Mouse (Mus musculus) forebrain, postnatal 0 days (tissue): Measurements from ENCODE around the gene Ctla4. TPM values are rescaled to one million over a fixed set of nuclear protein-coding genes. Genes with fewer than 3 reads are reported as not detected.
A peak's percentile ranks its signal among the peaks of the same experiment; 100 is the strongest.

Source experiments
- ATAC-seq: fragments of 200-750 bp; cut with Nextera tagmentation; 2 replicates; pipeline ENCODE4 v1.8.0; 2017; ENCODE audit warnings: mild to moderate bottlenecking, moderate library complexity
- DNase-seq: peaks from one replicate; pipeline ENCODE4 v3.0.0-alpha.2; 2015
- H3K27ac ChIP-seq: fragments of 300-500 bp; sonication (generic); 2 replicates; pipeline ENCODE4 v1.5.1; 2014; ENCODE audit warnings: low read depth, mild to moderate bottlenecking, antibody characterized with exemption, low read length, moderate library complexity, mixed read lengths
- H3K27me3 ChIP-seq: fragments of 300-500 bp; sonication (generic); 2 replicates; pipeline ENCODE4 v1.6.1; 2014; ENCODE audit warnings: mild to moderate bottlenecking, low read length, mixed read lengths; ENCODE audit not compliant: insufficient read depth
- H3K36me3 ChIP-seq: fragments of 300-500 bp; sonication (generic); 2 replicates; pipeline ENCODE4 v1.6.1; 2014; ENCODE audit warnings: mild to moderate bottlenecking, moderate library complexity; ENCODE audit not compliant: insufficient read depth
- H3K4me1 ChIP-seq: fragments of 300-500 bp; sonication (generic); 2 replicates; pipeline ENCODE4 v1.6.1; 2014; ENCODE audit warnings: antibody characterized with exemption; ENCODE audit not compliant: insufficient read depth
- H3K4me2 ChIP-seq: fragments of 300-500 bp; sonication (generic); 2 replicates; pipeline ENCODE4 v1.6.1; 2014; ENCODE audit warnings: low read depth, mild to moderate bottlenecking, moderate library complexity
- H3K4me3 ChIP-seq: fragments of 300-500 bp; sonication (generic); 2 replicates; pipeline ENCODE4 v1.5.1; 2014; ENCODE audit warnings: low read depth, low read length, mixed read lengths
- H3K9ac ChIP-seq: fragments of 300-500 bp; sonication (generic); 2 replicates; pipeline ENCODE4 v1.6.1; 2014; ENCODE audit warnings: mild to moderate bottlenecking
- H3K9me3 ChIP-seq: fragments of 300-500 bp; sonication (generic); 2 replicates; pipeline ENCODE4 v1.6.1; 2016; ENCODE audit warnings: low read length
- CTCF ChIP-seq: sonication (generic); IDR thresholded peaks from 2 replicates; pipeline ENCODE4 v1.5.1; 2016; ENCODE audit warnings: antibody characterized with exemption, control low read depth, low read depth
- WGBS: fragments of 180-500 bp; shearing (Covaris S2); extraction: QIAGEN DNeasy Blood & Tissue Kit; methylation state at CpG from one replicate; pipeline ENCODE4 v1.1.7; 2014; 5-methylcytosine and 5-hydroxymethylcytosine counted together
- polyA plus RNA-seq: library from polyadenylated mRNA; unstranded; fragments of >200 nt; fragmentation: Nextera tagmentation; extraction: Ambion mirVana; gene quantifications from 2 replicates; pipeline ENCODE4 v1.2.1, GENCODE M21; 2015
- total RNA-seq: library from RNA; depleted of rRNA; stranded (reverse); fragments of >200 nt; gene quantifications from 2 replicates; pipeline ENCODE4 v1.2.3, GENCODE M21; 2014

Gene Ctla4
- total and polyA plus RNA-seq, 2 experiments from 2014 or later = 0.10 TPM; not detected in 1

DNA sequence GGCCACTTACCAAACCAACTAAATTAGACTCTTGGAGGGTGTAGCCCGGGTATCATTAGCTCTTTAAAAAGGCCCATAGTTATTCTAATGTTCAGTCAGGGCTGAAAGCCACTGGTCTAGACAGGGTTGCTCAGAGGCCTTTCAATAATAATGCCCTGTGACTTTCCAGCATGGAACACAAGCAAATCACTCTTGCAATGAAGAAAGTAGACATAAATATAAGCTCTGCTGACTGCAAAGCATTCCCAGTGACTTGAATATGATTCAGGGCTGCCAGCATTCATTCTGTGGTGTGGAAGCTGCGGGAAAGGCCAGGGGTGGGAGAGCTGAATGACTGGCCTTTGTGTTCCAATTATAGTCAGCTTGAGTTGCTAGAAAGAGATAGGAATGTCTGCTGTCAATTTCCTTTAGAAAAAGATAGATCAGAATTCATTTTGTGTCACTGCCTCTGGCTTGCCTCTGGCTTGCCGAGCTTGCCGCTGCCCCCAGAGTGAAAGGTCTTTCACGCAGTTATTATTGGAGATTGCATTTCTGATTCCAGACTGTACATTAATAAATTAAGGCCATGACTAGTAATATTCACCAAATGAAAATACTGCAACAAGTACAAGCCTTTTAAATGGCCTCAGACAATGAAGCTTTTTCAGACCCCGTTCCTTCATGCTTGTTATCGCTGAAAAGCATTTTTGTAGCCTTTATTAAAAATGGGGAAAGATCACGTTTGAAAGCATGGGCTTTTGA is 35.6 kb upstream of the Ctla4 start:
- Histone ChIP-seq H3K4me3 (no peak overlapping the region), H3K4me2 (no peak overlapping the region), H3K27ac (no peak overlapping the region), H3K9ac (no peak overlapping the region), H3K27me3 (no peaks in the 10 kb centered on the region), H3K4me1 (no peaks in the 10 kb centered on the region; the same call in 1 of the 2 replicates), H3K9me3 (no peaks in the 10 kb centered on the region), H3K36me3 (no peaks in the 10 kb centered on the region)
- ATAC-seq = peak; percentile 67; the same call in 1 of the 2 replicates
- TF ChIP-seq CTCF = no peak
- 12% methylated on average over 8 of the region's 8 CpGs for WGBS
- peak; percentile 31 for DNase-seq

DNA sequence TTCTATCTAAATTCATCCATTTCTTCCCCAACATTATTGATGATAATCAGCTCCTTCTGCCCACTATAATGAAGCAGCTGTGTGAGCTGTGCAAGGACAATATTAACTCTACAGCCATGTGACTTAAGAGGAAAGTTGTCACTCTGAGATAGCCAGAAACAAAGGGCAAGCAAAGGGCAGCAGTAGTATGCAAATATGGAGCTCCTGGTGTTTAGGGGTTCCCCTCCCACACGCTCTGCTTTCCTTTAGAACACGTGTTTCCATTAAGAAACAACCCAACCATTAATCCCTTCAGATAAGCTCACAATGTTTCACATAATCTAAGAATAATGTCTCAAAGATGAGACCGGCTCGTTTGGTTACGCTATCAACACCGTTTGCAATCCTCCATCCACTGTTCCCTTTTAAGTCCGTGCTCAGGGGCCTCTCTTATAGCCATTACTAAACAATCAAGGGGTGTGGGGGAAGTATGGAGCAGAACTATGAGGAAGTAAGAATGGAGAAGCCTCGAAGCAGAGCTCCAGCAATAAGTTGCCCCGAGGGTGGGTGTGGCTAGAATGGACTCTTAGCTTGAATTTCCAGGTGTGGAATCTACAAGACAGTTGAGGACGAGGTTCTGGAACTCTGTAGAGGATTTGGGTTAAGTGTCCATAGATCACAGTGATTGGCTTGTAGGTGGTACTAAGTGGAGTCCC is 34.6 kb upstream of the Ctla4 start:
- DNase-seq (no peak), ATAC-seq (no peak)
- Histone ChIP-seq H3K36me3 (no peaks in the 10 kb centered on the region), H3K4me1 (no peaks in the 10 kb centered on the region; the same call in 1 of the 2 replicates), H3K27me3 (no peaks in the 10 kb centered on the region), H3K27ac (no peak overlapping the region), H3K4me3 (no peak overlapping the region), H3K9ac (no peak overlapping the region), H3K4me2 (no peak overlapping the region), H3K9me3 (no peaks in the 10 kb centered on the region)
- 47% methylated on average over 10 of the region's 10 CpGs for WGBS
- no peak for TF ChIP-seq CTCF

DNA sequence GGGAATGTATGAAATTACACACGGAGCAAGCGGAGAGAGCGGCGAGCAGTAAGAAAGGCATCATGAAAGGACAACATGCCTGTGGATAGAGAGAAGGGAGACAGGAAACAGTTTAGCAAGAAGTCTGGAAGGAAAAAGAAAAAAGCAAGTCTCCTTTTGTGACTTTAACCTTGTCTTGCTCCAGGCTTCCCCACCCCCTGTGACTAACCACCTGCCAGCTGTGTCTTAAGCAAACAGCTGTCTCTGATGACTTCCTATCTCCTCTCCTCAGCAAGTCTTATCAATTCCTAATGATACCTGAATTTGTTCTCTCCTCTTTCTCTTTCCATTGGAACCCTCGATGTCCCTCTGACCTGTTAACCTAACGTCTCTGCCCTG is 34.0 kb upstream of the Ctla4 start:
- 82% methylated on average over 6 of the region's 6 CpGs for WGBS
- no peak for DNase-seq

DNA sequence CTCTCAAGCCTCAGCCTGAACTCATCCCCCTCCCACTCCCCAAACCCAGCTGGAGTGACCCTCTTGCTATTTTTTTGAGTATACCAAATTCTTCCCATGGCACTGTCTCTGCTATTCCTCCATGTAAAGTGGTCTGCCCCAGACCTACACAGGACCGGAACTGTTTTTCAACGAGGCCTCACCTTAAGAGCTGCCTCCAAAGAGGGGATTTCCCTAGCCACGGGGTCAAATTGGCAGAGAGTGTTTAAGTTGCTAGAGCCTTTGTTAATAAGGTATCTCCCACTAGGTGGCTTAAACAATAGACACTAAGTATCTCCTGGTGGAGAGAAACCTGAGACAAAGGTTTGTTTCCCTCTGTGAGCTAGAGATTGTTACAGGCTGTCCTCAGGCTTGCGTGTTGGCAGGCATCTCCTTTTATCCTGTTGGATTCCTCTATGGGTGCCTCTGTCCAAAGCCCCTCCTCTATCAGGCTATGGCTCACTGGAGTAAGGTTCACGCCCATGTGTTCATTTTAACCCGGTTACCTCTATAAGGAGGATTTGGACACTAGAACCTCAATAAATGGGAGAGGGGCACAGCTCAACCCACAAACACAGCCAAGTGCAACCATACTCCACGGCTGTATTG is 33.4 kb upstream of the Ctla4 start:
- H3K9me3 ChIP-seq = no peaks in the 10 kb centered on the region
- no peak overlapping the region for H3K4me2 ChIP-seq
- H3K4me1 ChIP-seq = no peaks in the 10 kb centered on the region; the same call in 1 of the 2 replicates
- no peak overlapping the region for H3K27ac ChIP-seq
- DNase-seq (no peak), ATAC-seq (no peak)
- no peak overlapping the region for H3K9ac ChIP-seq
- no peak for TF ChIP-seq CTCF
- H3K27me3 ChIP-seq = no peaks in the 10 kb centered on the region
- 26% methylated on average over 7 of the region's 7 CpGs for WGBS
- H3K36me3 ChIP-seq = no peaks in the 10 kb centered on the region
- H3K4me3 ChIP-seq = no peak overlapping the region

More for the DNA sequence above, 34.0 kb upstream of the Ctla4 start:
- no peak overlapping the region for H3K4me2 ChIP-seq
- H3K27me3 ChIP-seq = no peaks in the 10 kb centered on the region
- no peak overlapping the region for H3K4me3 ChIP-seq
- H3K36me3 ChIP-seq = no peaks in the 10 kb centered on the region
- no peak overlapping the region for H3K27ac ChIP-seq
- H3K4me1 ChIP-seq = no peaks in the 10 kb centered on the region; the same call in 1 of the 2 replicates
- no peak for ATAC-seq
- H3K9ac ChIP-seq = no peak overlapping the region
- no peak for TF ChIP-seq CTCF
- no peaks in the 10 kb centered on the region for H3K9me3 ChIP-seq

DNA sequence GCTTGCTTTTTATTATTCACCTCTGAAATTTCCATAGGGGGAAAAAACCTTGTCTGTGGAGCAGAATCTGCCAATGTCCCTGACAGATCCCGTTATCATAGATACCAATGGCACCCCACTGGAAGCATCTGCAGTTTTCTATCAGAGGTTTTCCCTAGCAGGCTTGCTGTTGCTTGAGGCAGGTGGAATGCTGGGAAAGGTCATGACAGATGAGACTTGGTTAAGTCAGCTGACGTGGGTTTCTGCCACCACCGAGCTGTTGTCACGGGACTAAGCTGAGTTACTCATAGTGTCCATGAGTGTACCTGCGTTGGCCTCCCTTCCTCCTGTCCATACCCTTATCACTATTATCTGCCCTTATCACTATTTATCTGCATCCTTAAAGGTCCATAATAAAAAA is 32.8 kb upstream of the Ctla4 start:
- TF ChIP-seq CTCF = no peak
- no peak overlapping the region for H3K4me3 ChIP-seq
- WGBS = 81% methylated on average over 5 of the region's 5 CpGs

GRCm38 (mm10) chr1:60857351-60858220 is 29.2 kb upstream of the Ctla4 start:
- Histone ChIP-seq H3K27me3 (no peaks in the 10 kb centered on the region), H3K9ac (no peak overlapping the region), H3K4me2 (no peak overlapping the region), H3K9me3 (no peaks in the 10 kb centered on the region), H3K36me3 (no peaks in the 10 kb centered on the region), H3K4me1 (peaks cover 8% of the 10 kb centered on the region), H3K27ac (no peak overlapping the region), H3K4me3 (no peak overlapping the region)
- DNase-seq (no peak), ATAC-seq (no peak)
- 84% methylated on average over 12 of the region's 12 CpGs for WGBS
- TF ChIP-seq CTCF = no peak

More for the DNA sequence above, 32.8 kb upstream of the Ctla4 start:
- H3K9ac ChIP-seq = no peak overlapping the region
- no peaks in the 10 kb centered on the region for H3K9me3 ChIP-seq
- no peaks in the 10 kb centered on the region for H3K27me3 ChIP-seq
- no peak for ATAC-seq
- H3K4me1 ChIP-seq = no peaks in the 10 kb centered on the region; the same call in 1 of the 2 replicates
- H3K27ac ChIP-seq = no peak overlapping the region
- H3K4me2 ChIP-seq = no peak overlapping the region
- H3K36me3 ChIP-seq = no peaks in the 10 kb centered on the region
- no peak for DNase-seq
